Mouse (Mus musculus) hindbrain, postnatal 0 days (tissue): ENCODE measurements around the gene B020011L13Rik. TPM values are rescaled to one million over a fixed set of nuclear protein-coding genes. Genes with fewer than 3 reads are reported as not detected.
"Not testable (repeated sequence)": the region's sequence is repeated elsewhere in the genome, so short reads cannot be mapped to it uniquely, and the experiment has no call there.

Experiments used
- ATAC-seq: fragments of 200-750 bp; cut with Nextera tagmentation; 2 replicates; pipeline ENCODE4 v1.8.0; 2017; ENCODE audit warnings: mild to moderate bottlenecking, moderate TSS enrichment, moderate library complexity
- DNase-seq: peaks from one replicate; pipeline ENCODE4 v3.0.0-alpha.2; 2015; ENCODE audit warnings: low spot score
- H3K27ac ChIP-seq: fragments of 300-500 bp; sonication (generic); 2 replicates; pipeline ENCODE4 v1.5.1; 2014; ENCODE audit warnings: mild to moderate bottlenecking
- H3K27me3 ChIP-seq: fragments of 300-500 bp; sonication (generic); 2 replicates; pipeline ENCODE4 v1.6.1; 2014; ENCODE audit warnings: low read length, mixed read lengths; ENCODE audit not compliant: insufficient read depth
- H3K36me3 ChIP-seq: fragments of 300-500 bp; sonication (generic); 2 replicates; pipeline ENCODE4 v1.6.1; 2014; ENCODE audit warnings: low read length, mixed read lengths; ENCODE audit not compliant: insufficient read depth
- H3K4me1 ChIP-seq: fragments of 300-500 bp; sonication (generic); 2 replicates; pipeline ENCODE4 v1.6.1; 2014; ENCODE audit warnings: antibody characterized with exemption, low read length, mixed read lengths; ENCODE audit not compliant: insufficient read depth
- H3K4me2 ChIP-seq: fragments of 300-500 bp; sonication (generic); 2 replicates; pipeline ENCODE4 v1.6.1; 2014; ENCODE audit warnings: low read depth, mild to moderate bottlenecking, low read length, moderate library complexity, mixed read lengths
- H3K4me3 ChIP-seq: fragments of 300-500 bp; sonication (generic); 2 replicates; pipeline ENCODE4 v1.5.1; 2014; ENCODE audit warnings: low read length
- H3K9ac ChIP-seq: fragments of 300-500 bp; sonication (generic); replicated peaks from 2 replicates; pipeline ENCODE4 v1.6.1; 2014; ENCODE audit warnings: mild to moderate bottlenecking, low read length, moderate library complexity, mixed read lengths
- H3K9me3 ChIP-seq: fragments of 300-500 bp; sonication (generic); 2 replicates; pipeline ENCODE4 v1.6.1; 2016; ENCODE audit warnings: low read length, mixed read lengths
- WGBS: fragments of 180-500 bp; shearing (Covaris S2); extraction: QIAGEN DNeasy Blood & Tissue Kit; methylation state at CpG from one replicate; pipeline ENCODE4 v1.1.7; 2014; 5-methylcytosine and 5-hydroxymethylcytosine counted together
- polyA plus RNA-seq: library from polyadenylated mRNA; unstranded; fragments of >200 nt; fragmentation: Nextera tagmentation; extraction: Ambion mirVana; gene quantifications from 2 replicates; pipeline ENCODE4 v1.2.1, GENCODE M21; 2015
- total RNA-seq: library from RNA; depleted of rRNA; stranded (reverse); fragments of >200 nt; gene quantifications from 2 replicates; pipeline ENCODE4 v1.2.3, GENCODE M21; 2014; rRNA removed

The B020011L13Rik gene
- total RNA-seq (not detected in 2 replicates), polyA plus RNA-seq (not detected in 2 replicates)

GRCm38 (mm10) chr1:117780833-117781232 is at the start of gene B020011L13Rik:
Gene B020011L13Rik, plus strand, starts transcription at chr1:117781133.
- not testable (repeated sequence) for H3K4me3 ChIP-seq, H3K4me1 ChIP-seq, H3K36me3 ChIP-seq, H3K27ac ChIP-seq, H3K9ac ChIP-seq, H3K4me2 ChIP-seq, H3K9me3 ChIP-seq, ATAC-seq, DNase-seq, H3K27me3 ChIP-seq
- WGBS, result 67% methylated on average over 3 of the region's 3 CpGs

- H3K4me2 ChIP-seq, ATAC-seq, DNase-seq: not testable (repeated sequence)
These were observed 35.3 kb downstream of the B020011L13Rik start for GRCm38 (mm10) chr1:117816271-117816670.

GRCm38 (mm10) chr1:117829781-117830180 is 48.8 kb downstream of the B020011L13Rik start, which contains the start of gene Gm28360:
Gene Gm28360, plus strand, starts transcription at chr1:117830081.
- 68% methylated on average over 5 of the region's 5 CpGs for WGBS
- H3K27me3 ChIP-seq, H3K9me3 ChIP-seq, H3K36me3 ChIP-seq, H3K27ac ChIP-seq, H3K9ac ChIP-seq, ATAC-seq, DNase-seq, H3K4me1 ChIP-seq, H3K4me3 ChIP-seq, H3K4me2 ChIP-seq: not testable (repeated sequence)

More at GRCm38 (mm10) chr1:117816271-117816670, 35.3 kb downstream of the B020011L13Rik start:
- H3K27ac ChIP-seq, H3K4me1 ChIP-seq, H3K36me3 ChIP-seq, H3K27me3 ChIP-seq, H3K4me3 ChIP-seq, H3K9me3 ChIP-seq, H3K9ac ChIP-seq: not testable (repeated sequence)

GRCm38 (mm10) chr1:117851718-117852117 is 70.8 kb downstream of the B020011L13Rik start:
- not testable (repeated sequence) for H3K4me2 ChIP-seq, H3K27ac ChIP-seq, H3K36me3 ChIP-seq, H3K27me3 ChIP-seq, H3K4me1 ChIP-seq, DNase-seq, ATAC-seq, H3K9ac ChIP-seq, H3K4me3 ChIP-seq, H3K9me3 ChIP-seq
- WGBS, result 87% methylated on average over 3 of the region's 3 CpGs

Other genes starting within 250 kb of the B020011L13Rik start
- gene Gm28363, start 84.0 kb upstream of the B020011L13Rik start, total RNA-seq, result not detected in 2 replicates
- not detected in 2 replicates for gene Gm28363, start 84.0 kb upstream of the B020011L13Rik start, polyA plus RNA-seq
- not detected in 2 replicates for gene Gm28360, start 48.9 kb downstream of the B020011L13Rik start, total RNA-seq
- gene Gm28360, start 48.9 kb downstream of the B020011L13Rik start, polyA plus RNA-seq, result not detected in 2 replicates
- not detected in 2 replicates for gene Gm28168, start 146.9 kb downstream of the B020011L13Rik start, total RNA-seq
- gene Gm28168, start 146.9 kb downstream of the B020011L13Rik start, polyA plus RNA-seq, result not detected in 2 replicates
- not detected in 2 replicates for gene Gm7145, start 184.8 kb downstream of the B020011L13Rik start, total RNA-seq
- not detected in 2 replicates for gene Gm7145, start 184.8 kb downstream of the B020011L13Rik start, polyA plus RNA-seq